Mouse (Mus musculus) C2C12 (cell line): ENCODE data around the gene Ror2. TPM values are rescaled to one million over a fixed set of nuclear protein-coding genes. Genes with fewer than 3 reads are reported as not detected.

Experiments
- H3K27me3 ChIP-seq: one replicate; pipeline ENCODE4 v1.6.1; 2011; ENCODE audit not compliant: control insufficient read depth, insufficient read depth, insufficient read length
- H3K36me3 ChIP-seq: one replicate; pipeline ENCODE4 v1.6.1; 2011; ENCODE audit not compliant: control insufficient read depth, insufficient read depth
- H3K4me3 ChIP-seq: one replicate; pipeline ENCODE4 v1.5.1; 2011; ENCODE audit warnings: mild to moderate bottlenecking, control low read depth; ENCODE audit not compliant: poor library complexity, insufficient read depth, severe bottlenecking
- H3K79me2 ChIP-seq: one replicate; pipeline ENCODE4 v1.6.1; 2011; ENCODE audit not compliant: control insufficient read depth, insufficient read depth
- H3K79me3 ChIP-seq: one replicate; pipeline ENCODE4 v1.6.1; 2011; ENCODE audit warnings: low read depth, control low read depth
- H3ac ChIP-seq: one replicate; pipeline ENCODE3; 2011; ENCODE audit warnings: low read depth; ENCODE audit not compliant: control insufficient read depth, insufficient read length
- CEBPB ChIP-seq: IDR thresholded peaks from one replicate; pipeline ENCODE4 v1.6.1; 2011; ENCODE audit warnings: low read depth, mild to moderate bottlenecking, control low read depth, moderate library complexity
- CTCF ChIP-seq: IDR thresholded peaks from one replicate; pipeline ENCODE4 v1.5.1; 2011; ENCODE audit not compliant: control insufficient read depth, insufficient read depth, insufficient read length
- FOSL1 ChIP-seq: IDR thresholded peaks from one replicate; pipeline ENCODE4 v1.8.0; 2011; ENCODE audit warnings: mild to moderate bottlenecking, low read length; ENCODE audit not compliant: poor library complexity, insufficient read depth, severe bottlenecking
- MAX ChIP-seq: IDR thresholded peaks from one replicate; pipeline ENCODE4 v1.6.1; 2011; ENCODE audit warnings: mild to moderate bottlenecking, control low read depth
- MYOD1 ChIP-seq: IDR thresholded peaks from one replicate; pipeline ENCODE4 v1.6.1; 2011; ENCODE audit warnings: low read depth; ENCODE audit not compliant: control insufficient read depth, insufficient read length
- MYOG ChIP-seq: IDR thresholded peaks from one replicate; pipeline ENCODE4 v1.6.1; 2011; ENCODE audit not compliant: control insufficient read depth, insufficient read length; ENCODE audit errors: extremely low read depth
- USF1 ChIP-seq: IDR thresholded peaks from one replicate; pipeline ENCODE4 v1.6.1; 2011; ENCODE audit warnings: low read depth, mild to moderate bottlenecking, control low read depth, moderate library complexity
- polyA plus RNA-seq: library from polyadenylated mRNA; unstranded; fragments of >200 nt; fragmentation: generic; extraction: Trizol; gene quantifications from one replicate; pipeline ENCODE4 v1.2.1, GENCODE M21; 2012; ENCODE audit warnings: missing spikeins

The Ror2 gene
- polyA plus RNA-seq, 1 experiment, result 0.13 TPM

DNA sequence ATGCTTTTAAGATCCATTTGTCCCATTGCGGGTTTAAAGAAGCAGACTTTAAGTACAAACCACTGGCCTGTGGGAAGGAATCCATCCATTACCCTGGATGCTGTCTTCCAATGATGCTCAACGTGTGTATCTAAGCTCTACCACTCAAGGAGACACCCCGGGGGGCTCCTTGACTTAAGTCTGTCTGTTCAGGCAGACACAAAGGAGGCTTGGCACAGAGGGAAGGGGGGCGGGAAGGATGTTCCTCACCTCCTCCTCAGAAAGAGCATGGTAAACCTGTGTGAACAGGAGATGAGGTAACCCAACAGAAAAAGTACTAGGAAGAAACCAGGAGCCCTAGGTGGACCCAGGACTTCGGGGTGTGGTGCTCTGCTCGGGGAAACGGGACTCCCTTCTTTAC, 50.0 kb downstream of the Ror2 start:
- Histone ChIP-seq H3K36me3 (no peaks in the 10 kb centered on the region), H3K79me3 (no peaks in the 10 kb centered on the region), H3K79me2 (no peaks in the 10 kb centered on the region), H3K4me3 (no peak overlapping the region), H3K27me3 (peaks cover 43% of the 10 kb centered on the region), H3ac (no peak overlapping the region)
- TF ChIP-seq FOSL1 (no peak), MAX (no peak)

DNA sequence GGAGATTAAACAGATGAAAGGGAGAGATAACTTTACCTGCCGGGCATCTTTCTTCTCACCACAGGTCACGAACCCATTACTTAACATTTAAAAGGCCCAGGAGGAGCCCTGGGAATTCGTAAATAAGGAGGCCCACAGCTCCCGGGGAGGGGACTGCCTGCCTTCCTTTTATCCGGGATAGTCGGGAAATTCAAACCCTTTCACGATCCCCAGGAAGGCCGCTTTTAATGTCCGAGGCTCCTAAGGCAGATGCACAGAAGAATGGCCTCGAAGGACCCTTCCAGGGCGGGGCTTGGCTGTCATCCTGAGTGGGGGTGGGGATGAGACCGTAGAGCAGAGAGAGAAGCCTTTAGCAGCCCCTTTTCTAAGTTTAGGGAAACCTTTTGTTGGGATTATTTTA, 51.1 kb downstream of the Ror2 start:
- H3K4me3 ChIP-seq, result no peak overlapping the region
- H3K27me3 ChIP-seq, result peaks cover 48% of the 10 kb centered on the region
- H3K79me3 ChIP-seq, result no peaks in the 10 kb centered on the region
- no peaks in the 10 kb centered on the region for H3K36me3 ChIP-seq
- TF ChIP-seq FOSL1, result no peak
- H3ac ChIP-seq, result no peak overlapping the region
- no peaks in the 10 kb centered on the region for H3K79me2 ChIP-seq

DNA sequence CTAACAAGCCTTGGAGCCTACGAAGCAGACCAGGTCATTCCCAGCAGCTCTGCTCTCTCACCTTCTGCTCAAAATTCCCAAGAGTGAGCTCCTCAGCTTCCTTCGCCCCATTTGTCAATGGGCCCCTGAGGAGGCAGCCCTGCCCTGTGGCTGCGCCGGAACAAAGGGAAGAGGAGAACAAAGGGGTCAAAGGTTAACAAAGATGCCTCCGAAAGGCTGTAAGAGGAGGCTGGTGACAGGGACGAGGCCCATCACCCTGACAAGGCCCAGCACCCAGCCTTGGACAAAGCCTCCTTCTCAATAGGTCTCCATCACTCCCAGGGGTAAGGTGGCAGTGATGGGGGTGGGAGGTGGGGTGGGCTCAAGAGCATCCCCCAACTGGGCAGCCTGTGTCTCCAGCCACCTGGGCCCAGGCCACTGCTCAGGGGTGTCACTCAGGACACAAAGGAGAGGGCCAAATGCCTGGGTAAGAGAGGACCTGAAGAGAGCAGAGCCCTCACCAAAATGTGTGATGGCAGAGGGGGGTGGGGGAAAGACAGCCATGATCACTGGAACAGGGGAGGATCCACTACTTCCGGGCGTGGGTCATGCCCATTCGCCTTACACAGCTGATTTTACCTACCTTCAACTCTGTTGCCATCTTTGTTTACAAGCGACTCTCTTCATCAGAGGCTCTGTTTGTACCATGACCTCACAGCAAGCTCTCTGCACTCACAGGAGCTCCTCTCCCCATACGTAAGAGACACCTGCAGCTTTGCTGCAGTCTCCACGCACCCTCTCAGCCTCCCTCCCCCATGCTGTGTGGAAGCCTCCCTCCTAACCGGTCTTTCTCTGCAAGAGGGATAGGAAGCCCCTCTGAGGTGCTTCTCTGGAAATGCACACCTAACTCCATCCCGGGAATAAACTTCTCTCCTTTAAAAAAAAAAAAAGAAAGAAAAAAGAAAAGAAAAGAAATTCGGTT, 51.8 kb downstream of the Ror2 start:
- no peaks in the 10 kb centered on the region for H3K79me3 ChIP-seq
- peaks cover 48% of the 10 kb centered on the region for H3K27me3 ChIP-seq
- H3K36me3 ChIP-seq, result no peaks in the 10 kb centered on the region
- H3K4me3 ChIP-seq, result no peak overlapping the region
- no peaks in the 10 kb centered on the region for H3K79me2 ChIP-seq
- TF ChIP-seq MAX (no peak), MYOD1 (no peak), FOSL1 (no peak), USF1 (no peak), CEBPB (no peak), CTCF (no peak)
- H3ac ChIP-seq, result no peak overlapping the region

DNA sequence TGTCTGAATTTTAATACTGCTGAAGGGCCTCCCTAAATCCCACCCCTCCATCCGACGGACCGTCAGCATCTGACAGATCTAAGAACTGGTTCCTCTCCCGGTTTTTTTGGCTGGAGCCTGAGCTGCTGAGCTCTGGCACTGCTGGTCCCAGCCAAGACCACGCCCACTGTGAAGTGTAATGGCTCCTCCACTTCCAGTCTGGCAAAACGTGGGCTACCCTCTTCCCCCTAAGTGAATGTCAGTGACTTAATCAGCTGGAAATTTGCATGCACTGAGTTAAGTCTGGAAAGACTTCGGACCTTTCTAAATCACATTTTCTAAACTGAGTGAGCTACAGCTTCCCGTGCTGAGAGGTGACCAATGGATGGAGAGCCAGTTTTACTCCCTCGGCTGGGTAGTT, 52.5 kb downstream of the Ror2 start:
- Histone ChIP-seq H3K27me3 (peaks cover 45% of the 10 kb centered on the region), H3ac (no peak overlapping the region), H3K4me3 (no peak overlapping the region), H3K79me2 (no peaks in the 10 kb centered on the region), H3K36me3 (no peaks in the 10 kb centered on the region), H3K79me3 (no peaks in the 10 kb centered on the region)
- TF ChIP-seq FOSL1 (no peak), USF1 (no peak), MYOG (no peak), CEBPB (no peak), MAX (no peak), MYOD1 (no peak), CTCF (no peak)

DNA sequence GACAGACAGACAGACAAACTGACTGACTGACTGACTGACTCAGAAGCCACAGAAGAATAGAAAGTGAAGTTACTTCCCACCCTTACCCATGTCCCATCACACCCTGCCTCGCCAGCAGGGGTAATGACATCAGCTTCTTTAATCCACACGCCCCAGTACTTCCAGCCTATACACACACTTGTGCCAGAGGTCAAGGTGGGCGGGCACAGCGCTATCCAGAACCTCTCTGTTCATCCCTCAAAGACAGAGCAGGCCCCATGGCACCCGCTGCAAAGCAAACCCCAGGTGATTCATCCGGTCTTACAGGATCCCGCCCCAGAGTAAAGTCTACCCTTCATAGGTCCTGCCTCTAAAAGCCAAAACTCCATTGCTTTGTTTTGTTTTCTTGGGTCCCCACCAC, 53.5 kb downstream of the Ror2 start:
- Histone ChIP-seq H3K36me3 (no peaks in the 10 kb centered on the region), H3K27me3 (peaks cover 37% of the 10 kb centered on the region), H3K79me2 (no peaks in the 10 kb centered on the region), H3K4me3 (no peak overlapping the region), H3K79me3 (no peaks in the 10 kb centered on the region), H3ac (no peak overlapping the region)
- no peak for TF ChIP-seq MYOD1
- no peak for TF ChIP-seq USF1
- TF ChIP-seq CEBPB, result no peak
- TF ChIP-seq CTCF, result no peak
- no peak for TF ChIP-seq MAX
- no peak for TF ChIP-seq MYOG
- TF ChIP-seq FOSL1, result no peak

- no peaks in the 10 kb centered on the region for H3K79me3 ChIP-seq
- no peak for TF ChIP-seq USF1
- no peak for TF ChIP-seq MAX
- TF ChIP-seq CEBPB, result no peak
- TF ChIP-seq MYOG, result no peak
- TF ChIP-seq CTCF, result no peak
- TF ChIP-seq FOSL1, result no peak
- no peak for TF ChIP-seq MYOD1
- no peak overlapping the region for H3ac ChIP-seq
- no peaks in the 10 kb centered on the region for H3K36me3 ChIP-seq
- peaks cover 21% of the 10 kb centered on the region for H3K27me3 ChIP-seq
- H3K79me2 ChIP-seq, result no peaks in the 10 kb centered on the region
- H3K4me3 ChIP-seq, result no peak overlapping the region
These were observed 55.3 kb downstream of the Ror2 start for GRCm38 (mm10) chr13:53230446-53231161.
